Mouse (Mus musculus): ENCODE results near the gene B230307C23Rik.

DNA sequence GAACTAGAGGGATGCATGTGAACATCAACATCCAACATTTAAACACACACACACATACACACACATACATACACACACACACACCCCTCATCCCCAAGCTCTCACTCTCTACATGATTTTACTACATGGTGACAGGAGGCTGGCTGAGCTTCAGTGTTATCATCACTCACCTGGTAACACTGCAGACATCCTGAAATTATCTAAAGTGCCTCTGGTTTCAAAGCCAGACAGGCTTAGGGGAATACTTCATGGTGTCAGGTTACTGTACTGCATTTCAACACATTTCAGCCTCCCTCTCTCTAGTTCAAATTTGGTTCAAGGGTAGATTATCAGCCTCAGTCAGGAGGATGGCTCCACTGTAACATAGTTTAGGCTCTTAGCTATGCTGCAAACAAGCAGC lies 39.5 kb upstream of the B230307C23Rik start:
- no peak for TF ChIP-seq MAFK (IDR thresholded peaks at IDR 0.05; ENCODE audit: insufficient read depth, low read depth, low read length)
- no peak for TF ChIP-seq HCFC1 (IDR thresholded peaks at IDR 0.05; ENCODE audit: borderline replicate concordance, insufficient read depth, low read length)
- no peak for TF ChIP-seq ZNF384 (IDR thresholded peaks at IDR 0.05; ENCODE audit: low read depth, low read length)
